Mouse (Mus musculus) frontal cortex, adult 2 months (tissue): ENCODE results near the gene Fndc1. TPM values are rescaled to one million over a fixed set of nuclear protein-coding genes. Genes with fewer than 3 reads are reported as not detected.

Experiments
- DNase-seq, 2 experiments: peaks; one replicate each; pipeline ENCODE4 v3.0.0; 2022; ENCODE audit warnings: low spot score in 1 of 2; ENCODE audit errors: extremely low spot score in 1 of 2
- polyA plus RNA-seq: library from polyadenylated mRNA; depleted of rRNA; stranded (reverse); fragments of >200 nt; gene quantifications from 2 replicates; pipeline ENCODE4 v1.2.3, GENCODE M21; 2012

The Fndc1 gene
- polyA plus RNA-seq, 1 experiment = 7.6 TPM

DNA sequence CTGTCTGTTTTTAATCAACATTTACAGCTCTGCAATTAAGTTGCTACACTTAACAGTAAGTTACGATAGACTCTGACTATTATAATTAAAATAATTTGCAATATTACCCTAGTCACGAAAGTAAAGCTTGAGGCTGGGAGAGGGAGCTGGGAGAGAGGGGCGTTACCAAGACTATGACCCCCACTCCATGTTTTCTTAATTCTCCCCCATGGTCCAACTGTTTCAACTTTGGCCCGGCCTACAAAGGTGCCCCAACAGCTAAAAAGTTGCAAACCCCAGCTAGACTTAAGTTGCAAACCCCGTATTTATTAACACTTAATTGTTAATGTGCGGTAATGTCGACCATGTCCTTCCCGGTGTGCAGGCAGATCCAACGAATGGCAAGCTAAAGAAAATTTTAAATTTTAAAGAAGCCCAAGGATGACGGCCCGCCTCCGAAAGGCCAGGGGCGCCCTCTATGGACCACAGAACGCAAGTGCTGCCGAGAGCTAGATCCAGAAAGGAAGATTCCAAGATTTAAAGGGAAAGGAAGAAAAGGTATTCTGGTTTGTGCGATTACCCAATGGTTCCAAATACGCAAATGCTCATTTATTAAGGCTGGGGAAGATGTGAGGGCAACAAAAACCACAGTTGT lies 5.4 kb downstream of the Fndc1 start:
- DNase-seq = peak in 1 of 2 experiments; percentile 82

DNA sequence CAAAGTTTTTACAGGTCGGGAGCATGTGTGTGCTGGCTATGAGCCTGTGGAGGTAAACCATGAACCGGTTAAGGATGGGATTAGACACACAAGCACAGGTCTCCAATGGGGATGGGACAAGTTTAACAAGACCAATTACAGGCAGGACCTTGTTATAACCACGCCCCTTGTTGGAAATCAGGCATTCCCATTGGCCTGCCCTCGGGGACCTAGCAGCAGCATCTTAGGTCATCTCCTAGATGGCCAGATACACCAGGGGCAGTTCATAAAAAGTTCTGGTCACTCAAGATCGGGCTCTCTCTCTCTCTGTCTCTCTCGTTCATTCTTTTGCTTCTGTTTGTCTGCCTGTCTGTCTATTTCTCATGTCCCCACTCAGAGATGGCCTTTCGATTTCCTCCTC lies 6.9 kb downstream of the Fndc1 start:
- no peak for DNase-seq

DNA sequence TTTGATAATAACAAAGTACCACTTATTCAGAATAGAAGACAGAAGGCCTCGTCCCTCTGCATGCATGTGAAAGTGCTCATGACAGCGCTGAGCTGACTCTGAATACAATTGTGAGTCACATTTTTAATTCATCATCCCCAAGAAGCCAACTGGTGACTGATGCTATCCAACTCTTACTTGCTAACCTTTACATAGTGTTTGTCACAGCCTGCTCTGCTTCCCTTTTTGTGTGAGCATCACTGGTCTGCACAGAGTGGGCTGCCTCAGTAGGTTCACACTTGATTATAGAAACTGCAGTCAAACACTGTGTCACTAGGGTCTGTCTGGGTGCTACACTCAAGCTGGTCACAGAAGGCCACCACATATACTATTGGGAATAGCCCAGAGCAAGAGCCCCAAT lies 10.5 kb downstream of the Fndc1 start:
- no peak for DNase-seq

DNA sequence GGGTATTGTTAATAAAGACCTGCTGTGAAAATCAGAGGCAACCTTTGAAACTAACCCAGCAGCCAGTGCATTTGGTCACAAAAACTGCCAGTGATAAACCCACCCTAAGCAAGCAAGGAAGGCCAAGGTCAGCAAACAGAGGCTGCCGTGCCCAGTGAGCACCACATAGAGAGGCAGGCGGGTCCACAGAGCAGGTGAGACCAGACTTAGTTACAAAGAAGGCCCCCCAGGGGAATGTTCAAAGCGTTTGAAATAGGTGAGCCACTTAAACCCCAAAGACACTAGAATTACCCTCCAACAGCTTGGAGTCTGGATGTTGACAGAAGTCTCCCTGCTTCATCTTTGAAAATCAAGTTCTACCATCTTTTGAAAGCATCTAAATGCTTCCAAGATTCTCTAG lies 12.7 kb downstream of the Fndc1 start:
- DNase-seq = no peak

DNA sequence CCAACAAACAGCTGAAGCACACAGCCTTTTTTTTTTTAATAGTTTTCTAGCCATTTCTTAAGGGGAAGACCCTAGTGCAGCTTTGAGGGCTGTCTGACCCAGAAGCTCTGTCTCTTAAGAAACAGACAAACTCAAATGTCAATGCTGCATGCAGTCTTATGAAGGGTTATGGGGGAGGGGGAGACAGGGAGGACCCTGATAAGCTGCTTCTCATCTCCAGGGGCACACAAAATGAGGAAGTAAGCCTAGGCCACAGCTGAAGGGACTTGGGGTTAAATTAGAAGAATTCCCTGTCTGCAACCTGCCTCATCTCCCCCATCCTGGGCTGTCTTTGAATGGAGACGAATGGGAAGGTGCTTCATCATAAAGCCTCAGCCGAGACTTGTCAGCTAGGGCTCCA lies 19.1 kb downstream of the Fndc1 start:
- no peak for DNase-seq

DNA sequence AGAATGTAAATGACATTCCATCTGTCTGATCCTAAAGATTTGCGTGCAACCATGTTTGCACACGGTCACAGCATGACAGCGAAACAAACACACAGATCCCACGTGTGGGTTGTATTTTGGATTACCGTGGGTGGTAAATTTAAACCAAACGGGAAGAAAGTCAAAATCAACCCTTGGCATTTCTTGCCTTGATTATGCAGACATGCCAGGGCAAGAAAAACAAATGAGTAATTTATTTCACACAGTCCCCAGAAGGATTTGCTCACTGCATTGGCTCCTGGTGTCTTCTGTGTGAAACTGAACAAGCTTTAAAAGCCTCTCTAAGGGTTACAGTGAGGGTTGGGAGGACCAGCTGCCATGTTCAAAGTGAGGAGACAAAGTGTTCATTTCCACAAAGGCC lies 22.0 kb downstream of the Fndc1 start:
- peak in 1 of 2 experiments; percentile 50 for DNase-seq

DNA sequence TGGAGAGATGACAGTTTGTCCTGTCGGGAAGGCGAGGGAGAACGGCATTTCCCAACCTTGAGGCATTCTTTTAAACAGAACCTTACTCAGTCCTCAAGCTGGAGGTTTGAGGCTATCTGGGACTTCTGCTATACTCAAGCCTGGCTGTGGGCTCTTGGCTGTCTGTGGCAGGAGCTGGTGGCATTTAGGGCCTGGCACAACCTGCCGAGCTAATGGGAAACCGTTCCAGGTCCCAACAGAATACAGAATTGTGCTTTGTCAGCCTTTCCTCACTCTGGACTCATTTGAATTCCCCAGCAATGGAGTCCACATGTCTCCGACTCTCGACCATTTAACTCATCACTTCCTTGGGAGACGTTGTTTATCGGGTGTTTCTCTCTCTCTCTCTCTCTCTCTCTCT lies 24.6 kb downstream of the Fndc1 start:
- no peak for DNase-seq

DNA sequence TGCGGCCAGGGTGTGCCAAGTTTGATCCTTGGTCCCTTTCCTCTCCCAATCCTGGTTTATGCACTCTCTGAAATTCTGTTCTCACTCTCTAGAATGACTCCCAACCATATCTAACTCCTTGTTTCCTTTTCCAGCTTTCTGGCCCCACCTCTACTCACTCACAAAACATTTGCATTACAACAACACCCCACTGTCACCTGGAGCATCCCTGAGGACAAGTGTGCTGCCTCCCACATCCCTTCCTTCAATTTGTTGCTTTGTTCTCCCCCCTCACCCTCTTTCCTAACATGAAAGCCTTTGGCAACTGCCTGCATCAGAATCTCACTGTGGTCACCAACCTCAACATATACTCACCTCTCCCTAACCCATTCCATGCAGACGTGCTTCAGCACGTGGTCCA lies 27.2 kb downstream of the Fndc1 start:
- DNase-seq = no peak

DNA sequence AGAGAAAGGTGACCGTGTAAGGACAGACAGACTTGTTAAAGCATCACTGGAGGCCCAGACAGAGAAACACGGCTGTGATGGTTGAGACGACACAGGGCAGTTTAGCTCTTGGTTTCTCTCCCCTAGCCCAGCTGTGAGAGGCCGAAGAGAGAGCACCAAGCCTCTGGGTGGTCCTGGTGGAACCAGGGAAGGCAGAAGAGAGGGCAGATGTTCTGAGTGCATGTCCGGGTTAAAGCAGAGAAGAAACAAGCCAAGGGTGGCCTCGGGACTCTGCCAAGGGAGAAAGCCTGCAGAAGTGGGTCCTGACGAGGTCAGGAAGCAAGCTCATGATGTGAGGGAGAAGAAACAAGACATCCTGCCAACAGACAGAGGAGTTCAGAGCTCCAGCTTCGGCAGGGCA lies 31.5 kb downstream of the Fndc1 start:
- DNase-seq = no peak

DNA sequence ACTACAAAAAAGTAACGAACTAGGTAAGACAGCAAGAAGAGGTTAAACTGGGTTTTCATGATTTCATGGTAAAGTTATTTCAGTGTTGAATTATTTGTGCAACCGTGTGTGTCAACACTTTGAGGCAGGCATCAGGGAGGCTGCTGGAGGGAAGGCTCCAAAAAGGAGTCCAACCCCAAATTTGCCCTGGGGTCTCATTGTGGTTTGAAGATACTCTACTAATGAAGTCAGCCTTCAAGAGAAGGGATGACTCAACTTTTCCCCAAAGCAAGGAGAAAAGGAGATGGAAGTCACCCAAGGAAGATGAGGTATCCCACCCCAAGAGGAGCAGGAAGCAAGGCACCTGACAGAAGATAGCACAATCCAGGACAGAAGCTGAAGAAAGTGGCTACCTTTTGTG lies 31.9 kb downstream of the Fndc1 start:
- DNase-seq = no peak

DNA sequence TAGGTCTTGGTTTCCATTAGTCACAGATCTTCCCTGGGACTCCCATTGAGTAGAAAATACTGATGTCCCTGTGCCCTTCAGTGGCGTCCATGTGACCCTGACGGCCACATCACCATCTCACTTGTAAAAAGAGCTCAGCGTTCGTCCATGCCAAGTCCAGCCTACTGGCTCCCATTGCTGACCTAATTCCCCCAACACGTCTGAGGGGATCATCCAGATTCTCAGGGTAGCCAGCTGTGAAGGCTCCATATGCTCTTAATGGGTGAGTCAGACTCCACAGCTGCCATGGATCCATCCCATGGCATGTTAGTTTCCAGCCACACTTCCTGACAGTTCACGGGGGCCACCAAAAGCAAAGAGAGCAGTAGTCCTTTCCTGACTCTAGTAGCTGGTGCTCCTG lies 33.0 kb downstream of the Fndc1 start:
- DNase-seq = no peak

DNA sequence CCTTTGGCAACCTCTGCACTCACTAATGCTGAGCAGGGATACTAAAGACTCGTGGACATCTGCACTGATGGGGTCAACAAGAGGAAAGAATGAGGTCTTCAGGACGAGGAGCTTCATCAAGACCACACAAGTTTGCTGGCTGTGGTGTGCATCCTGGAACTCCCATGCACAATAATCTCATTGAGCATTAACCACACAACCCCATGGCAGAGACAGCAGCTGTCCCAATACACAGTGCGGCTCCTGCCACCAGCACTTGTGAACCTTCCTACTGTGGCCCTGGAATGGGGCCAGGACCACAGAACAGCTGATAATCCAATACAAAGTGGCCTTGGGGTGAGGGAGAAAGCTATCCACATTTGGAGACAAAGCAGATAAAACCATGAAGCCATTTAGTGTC lies 36.6 kb downstream of the Fndc1 start:
- no peak for DNase-seq

DNA sequence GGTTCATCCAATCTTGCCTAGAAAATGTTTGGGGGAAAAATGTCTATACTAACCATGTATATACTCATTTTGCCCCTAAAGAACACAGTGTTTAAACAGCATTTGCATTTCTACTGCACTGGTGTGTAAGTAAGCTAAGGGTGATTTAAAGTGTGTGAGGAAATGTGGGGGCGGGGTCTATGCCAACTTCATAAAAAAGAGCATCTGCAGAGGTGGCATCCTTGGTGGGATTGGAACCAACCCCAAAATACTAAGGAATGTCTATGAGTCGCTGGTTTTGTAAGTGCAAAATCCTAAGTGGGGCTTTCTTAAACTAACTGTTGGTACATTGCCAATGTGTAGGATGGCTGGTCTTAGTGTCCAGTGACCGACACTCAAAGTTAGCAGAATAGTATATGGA lies 53.0 kb downstream of the Fndc1 start:
- DNase-seq = peak in 1 of 2 experiments; percentile 46

DNA sequence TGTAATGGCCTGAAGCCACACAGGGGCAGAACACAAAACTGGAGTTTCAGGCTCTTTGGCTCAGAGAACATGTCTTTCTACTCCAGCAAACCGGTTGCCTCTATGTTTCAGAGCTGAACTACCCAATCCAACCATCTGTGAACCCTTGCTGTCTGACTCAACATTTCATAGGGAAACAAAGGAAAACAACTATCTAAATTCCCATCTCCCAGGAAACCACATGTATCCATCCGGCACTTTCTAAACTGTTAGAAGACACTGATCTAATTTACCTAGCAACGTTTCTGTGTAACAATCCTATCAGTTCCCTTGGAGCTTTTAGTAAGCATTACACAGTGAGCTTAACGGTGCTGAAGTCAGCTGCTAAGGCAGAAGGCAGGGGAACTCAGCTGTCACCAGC lies 67.3 kb downstream of the Fndc1 start:
- DNase-seq = no peak

DNA sequence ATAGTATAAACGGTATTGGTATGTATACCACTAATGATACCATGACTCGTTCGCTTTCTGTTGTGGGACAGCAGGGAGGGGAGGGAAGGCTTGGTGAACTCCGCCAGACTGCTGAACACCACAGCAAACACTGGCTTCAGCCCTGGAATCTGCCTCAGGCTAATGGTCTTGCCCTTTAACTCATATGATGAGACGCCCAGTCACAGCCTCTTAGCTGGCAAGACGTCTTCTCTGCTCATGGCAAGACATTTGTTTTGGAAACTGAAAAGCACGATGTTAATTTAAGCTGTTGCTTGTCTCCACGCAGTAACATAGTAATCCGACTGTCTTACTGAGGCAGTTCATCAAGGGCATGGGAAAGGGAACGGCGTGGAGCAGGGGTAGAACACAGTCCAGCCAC lies 72.1 kb downstream of the Fndc1 start:
- no peak for DNase-seq

DNA sequence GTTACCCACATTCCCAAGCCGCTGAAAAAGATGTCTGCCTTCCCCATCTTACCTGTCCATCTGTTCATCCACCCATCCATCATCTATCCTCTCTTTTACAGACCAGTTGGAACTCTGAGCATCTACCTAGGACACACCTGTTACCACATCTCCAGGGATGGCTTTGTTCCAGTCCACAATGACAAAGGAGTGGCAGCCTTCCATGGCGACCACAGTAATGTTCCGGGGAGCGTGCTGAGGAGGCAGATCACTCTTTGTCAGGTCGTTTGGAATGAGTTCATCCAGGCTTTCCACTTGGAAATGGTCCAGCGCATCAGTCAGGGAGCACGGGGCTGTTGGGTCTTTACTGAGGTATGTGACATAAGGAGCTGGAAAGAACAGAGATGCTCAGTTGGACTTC lies 73.7 kb downstream of the Fndc1 start:
- DNase-seq = no peak

DNA sequence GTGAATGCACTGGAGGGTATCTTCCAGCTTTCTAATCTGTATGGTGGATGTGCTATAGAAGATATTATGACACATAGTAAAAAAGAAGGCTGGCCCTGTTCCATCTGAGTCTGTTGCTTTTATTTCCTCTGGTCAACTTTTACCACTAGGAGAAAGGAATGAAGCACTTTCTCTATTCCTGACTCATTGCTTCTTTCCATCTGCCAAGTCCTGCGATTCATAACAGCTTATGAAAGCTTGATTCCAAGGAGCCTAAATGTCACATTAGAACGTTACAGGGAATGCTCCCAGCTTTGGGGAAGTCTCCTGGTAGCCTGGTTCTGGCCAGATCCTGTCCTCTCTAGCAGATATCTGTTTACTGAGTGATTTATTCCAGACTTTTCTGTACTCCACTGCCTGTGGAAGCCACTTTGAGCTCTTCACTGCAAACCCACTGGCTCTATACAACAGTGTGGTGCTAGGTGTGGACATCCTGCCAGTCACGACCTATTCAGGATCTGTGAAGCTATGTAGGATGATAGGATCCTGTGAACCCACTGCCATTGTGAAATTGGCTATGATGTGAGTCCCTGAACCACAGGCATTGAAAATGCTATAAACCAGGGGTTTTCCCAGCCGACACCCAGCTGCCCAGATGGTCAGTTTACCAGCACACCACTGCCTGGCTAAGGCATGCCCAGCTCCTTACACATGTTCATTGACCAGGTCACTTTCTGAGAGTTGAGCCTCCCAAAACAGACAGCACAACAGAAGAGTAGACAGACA lies 77.9 kb downstream of the Fndc1 start:
- no peak for DNase-seq

DNA sequence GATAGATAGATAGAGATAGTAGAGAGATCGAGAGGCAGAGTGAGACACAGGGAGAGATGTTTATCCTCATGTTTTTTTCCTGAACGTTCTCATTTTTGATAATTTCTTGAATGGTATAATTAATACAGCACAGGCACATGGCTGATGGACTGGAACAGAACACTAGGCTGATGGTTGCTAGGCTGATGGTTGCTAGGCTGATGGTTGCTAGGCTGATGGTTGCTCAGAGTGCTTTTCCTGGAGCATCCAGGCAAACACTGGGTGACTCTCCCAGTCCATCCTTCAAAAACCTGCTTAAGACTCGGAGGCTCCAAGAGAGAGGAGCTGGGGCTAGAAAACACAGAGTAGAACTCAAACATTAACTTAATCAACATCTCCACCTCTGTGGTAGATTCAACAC lies 80.3 kb downstream of the Fndc1 start:
- DNase-seq = peak; percentile 15 to 52

DNA sequence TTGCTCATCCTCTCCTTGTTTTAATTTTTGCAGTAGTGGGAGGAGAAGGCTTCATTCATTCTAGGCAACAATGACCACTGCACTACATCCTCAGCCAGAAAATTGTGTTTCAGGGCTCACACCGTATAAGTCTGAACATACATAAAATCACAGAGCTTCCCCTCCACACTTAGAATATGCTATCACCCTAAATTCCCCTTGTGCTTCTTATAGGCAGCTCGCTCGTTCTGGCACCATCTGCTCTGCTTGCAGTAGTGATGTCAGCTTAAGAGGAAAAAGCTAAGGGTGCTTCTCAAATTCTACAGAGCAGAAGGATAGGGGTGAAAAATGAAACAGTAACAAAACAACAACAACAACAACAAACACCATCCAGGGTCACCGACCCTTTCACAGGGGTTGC lies 82.1 kb downstream of the Fndc1 start:
- peak in 1 of 2 experiments; percentile 46 for DNase-seq

DNA sequence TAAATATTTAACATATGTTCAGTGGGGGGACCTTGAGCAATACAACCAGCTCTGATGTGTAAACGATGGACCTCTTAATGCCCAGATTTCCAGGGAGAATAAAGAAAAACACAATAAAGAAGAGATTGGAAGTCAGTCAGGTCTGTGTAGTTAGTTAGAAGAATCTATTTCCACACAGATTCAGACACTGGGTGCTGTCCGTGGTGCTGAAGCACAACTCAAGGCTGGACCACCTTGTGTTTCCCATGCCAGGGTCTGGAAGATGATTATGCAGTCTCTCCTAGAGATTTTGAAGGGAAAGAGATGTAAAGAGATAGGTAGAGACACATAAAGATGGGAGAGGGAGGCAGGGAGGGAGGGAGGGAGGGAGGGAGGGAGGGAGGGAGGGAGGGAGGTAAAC lies 86.1 kb downstream of the Fndc1 start:
- DNase-seq = no peak

DNA sequence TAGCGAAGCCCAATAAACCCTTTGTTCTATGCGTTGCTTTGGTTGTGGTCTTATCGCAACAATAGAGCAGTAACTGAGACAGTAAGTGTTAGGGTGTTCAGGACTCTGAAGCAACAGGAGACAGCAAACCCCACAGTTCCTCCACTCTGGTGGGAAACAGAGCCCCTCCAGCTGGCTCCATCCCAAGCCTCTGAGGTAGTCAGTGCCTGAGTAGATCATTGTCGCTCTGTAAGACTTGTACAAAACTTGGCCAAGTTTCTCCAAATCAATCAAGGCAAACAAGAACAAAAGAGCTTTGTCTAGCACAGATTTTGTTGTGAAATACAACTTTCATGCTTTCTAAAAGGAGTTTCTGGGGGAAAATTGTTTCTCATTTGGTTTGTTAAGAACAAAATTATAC lies 104.1 kb downstream of the Fndc1 start:
- DNase-seq = no peak

DNA sequence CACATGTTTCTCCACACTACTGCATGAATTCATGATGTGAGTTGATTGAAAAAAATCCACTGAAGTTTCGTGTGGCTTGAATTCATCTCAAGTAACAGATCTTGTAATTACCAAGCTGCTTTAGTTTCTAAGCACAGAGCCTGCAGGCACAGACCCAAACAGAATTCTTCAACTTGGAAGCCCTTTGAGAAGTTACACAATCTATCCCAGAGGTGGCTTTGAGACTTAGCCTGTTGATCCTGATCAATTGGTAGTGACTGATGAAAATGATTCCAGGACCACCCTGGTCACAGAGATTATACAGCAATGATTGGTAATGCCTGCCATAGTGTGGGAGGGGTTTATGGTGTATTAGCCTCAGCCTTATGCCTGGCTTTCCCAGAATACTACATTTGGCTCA lies 108.2 kb downstream of the Fndc1 start:
- no peak for DNase-seq

DNA sequence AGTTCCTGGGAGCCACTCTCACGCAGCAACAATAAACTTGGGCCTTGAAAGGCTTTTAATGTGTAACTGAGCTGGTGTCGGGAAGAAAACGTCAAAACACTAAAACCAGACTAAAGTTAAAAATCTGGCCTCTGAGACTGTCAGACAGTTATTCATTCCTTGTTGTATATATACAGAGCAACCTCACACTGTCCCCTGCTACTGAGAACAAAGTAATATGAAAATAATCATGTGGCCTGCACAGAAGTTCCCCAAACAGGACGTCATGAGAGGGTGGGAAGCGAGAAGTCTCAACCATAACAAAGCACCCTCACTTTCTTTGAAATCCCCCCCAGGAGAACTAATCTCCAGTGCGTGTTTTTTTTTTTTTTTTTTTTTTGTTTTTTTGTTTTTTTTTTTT lies 109.2 kb downstream of the Fndc1 start:
- no peak for DNase-seq
